Mouse (Mus musculus) adrenal gland (tissue): Measurements from ENCODE around the gene Gm20458.

Experiments
- intact Hi-C: fragments of 180-260 bp; cut with DNase I; formaldehyde crosslinking; loops from one replicate; pipeline ENCODE4 v1.15.1; 2025

The Gm20458 gene

DNA sequence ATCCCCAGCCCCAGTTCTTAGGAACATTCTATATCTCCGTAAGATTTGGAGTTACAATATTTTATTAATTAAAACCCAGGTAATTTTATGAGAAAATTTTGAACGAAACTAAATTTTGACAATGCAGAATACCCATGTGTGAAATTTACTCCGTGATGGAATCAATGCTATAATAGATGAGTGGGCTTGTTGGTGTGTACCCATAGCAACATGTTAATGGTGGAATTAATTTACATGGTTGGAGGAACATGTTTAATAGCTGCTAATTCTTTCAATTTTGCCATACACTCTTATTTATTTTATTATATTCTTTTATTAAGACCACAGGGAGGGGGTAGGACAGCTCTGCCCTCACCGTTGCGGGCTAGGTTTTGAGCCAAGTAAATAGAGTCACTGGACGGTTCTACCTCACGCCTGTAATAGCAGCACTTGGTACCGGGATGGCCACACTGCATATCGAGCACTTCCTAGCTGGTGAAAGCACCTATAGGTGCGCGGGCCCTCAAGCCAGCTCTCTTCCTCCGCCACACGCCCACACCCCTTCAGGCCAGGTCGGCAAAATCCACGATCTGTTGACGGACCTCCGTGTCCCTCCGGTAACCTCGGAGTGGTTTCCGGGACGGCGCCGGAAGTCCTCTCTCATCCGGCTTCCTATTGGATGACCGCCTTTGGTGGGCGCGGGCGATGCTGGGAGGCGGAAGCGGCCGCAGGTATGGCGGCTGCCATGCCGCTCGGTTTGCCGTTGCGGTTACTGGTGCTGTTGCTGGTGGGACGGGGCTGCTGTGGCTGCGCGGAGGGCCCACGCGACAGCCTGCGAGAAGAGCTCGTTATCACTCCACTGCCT, 36.3 kb downstream of the Gm20458 start, which contains the start of gene Pigt:
TSS of gene Pigt (plus strand) at position 674 of the 844 bp plus-strand sequence.
- intact Hi-C loops = no loop called here

DNA sequence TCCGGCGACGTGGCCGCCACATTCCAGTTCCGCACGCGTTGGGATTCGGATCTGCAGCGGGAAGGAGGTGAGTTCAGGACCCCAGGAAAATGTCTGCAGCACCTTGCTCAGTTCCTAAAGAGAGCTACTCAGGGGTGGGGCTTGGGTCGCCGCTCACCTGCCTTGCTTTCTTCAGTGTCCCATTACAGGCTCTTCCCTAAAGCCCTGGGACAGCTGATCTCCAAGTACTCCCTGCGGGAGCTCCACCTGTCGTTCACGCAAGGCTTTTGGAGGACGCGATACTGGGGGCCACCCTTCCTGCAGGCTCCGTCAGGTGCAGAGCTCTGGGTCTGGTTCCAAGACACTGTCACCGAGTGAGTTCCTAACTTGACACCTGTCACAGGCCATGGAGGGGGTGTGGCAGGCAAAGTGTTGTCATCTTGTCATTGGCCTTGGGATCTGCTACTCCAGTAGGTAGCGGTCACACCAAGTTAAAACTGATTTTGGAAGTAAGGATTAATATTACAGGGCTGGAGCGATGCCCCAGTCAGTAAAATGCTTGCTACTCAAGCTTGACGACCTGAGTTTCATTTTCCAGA, 37.0 kb downstream of the Gm20458 start:
- intact Hi-C loops = no loop called here

DNA sequence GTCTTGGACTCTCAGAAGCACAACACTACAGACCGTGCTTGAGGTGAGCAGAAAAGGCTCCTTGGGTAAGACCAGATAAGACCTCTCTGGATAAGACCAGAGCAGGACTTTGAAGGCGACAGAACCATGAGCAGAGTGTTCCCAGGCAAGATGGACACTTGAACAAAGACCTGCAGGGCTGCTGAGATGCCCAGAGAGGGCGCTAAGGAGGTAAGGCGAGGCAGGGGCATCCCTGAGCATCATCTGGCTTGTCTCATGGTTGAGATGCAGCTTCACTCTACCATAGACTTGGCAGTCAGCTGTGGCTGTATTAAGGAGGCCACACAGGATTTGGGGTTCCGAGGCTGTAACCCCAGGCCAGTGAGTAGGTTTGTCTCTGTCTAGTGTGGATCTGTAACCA, 38.5 kb downstream of the Gm20458 start:
- intact Hi-C loops = no loop called here

DNA sequence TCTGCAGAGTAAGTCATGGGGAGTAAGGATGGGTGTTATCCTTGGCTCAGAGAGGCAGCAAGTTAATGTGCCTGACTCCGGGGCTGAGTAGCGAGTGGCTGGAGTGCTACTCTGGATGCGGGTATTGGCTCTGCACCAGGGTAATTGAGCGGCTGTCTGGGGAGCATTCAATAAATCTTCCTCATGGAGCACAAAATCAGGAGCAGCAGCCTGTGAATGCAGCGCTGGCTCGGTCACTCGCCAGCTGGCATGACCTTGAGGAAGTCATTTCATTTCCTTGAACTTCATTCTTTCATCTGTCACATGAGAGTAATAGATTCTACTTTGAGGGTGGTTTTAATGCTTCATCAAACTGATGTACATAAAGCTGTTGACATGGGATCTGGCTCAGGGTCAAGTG, 39.7 kb downstream of the Gm20458 start:
- intact Hi-C loops = no loop called here

DNA sequence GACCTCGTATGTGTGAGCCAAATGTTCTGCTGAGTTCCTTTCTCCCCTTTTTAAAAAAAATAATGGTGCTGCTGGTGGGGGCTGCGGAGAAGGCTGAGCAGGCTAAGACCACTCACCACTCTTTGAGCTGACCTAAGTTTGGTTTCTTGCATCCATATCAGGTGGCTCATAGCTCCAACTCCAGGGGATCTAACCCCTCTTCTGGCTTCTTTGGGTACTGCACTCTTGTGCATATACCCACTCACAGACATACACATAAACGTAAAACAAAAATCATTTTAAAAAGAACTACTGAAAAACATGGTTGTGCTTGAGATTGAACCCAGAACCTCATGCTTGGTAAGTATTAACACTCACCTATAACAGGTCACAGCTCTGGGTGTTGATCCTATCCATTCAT, 44.2 kb downstream of the Gm20458 start:
- intact Hi-C loops = no loop called here

DNA sequence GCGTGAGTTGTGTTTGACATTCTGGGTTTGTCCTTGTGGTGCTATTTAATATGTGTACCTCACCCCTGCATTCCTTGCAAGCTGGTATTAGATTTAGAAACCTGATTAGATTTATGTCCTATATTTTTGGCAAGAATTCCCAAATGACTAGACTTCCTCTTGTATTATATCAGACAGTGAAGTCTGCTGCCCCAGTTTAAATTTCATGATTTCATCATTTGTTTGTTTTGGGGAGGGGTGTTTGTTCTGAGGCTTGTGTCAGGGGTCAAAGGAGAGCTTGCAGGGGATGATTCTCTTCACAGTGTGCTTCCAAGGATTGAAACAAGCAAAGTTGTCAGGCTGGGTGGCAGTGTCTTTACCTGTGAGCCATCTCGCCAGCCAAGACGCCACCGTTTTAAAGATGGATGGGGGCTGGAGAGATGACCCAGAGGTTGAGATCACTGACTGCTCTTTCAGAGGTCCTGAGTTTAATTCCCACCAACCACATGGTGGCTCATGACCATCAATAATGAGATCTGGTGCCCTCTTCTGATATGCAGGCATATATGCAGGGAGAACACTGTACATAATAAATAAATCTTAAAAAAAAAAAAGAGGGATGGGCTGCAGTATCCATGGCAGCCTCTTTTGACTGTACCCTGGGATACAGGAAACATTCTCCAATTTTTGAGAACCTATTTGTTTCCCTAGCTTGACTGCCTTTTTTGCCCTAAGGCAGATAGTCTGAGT, 45.0 kb downstream of the Gm20458 start:
- intact Hi-C loops = no loop called here

DNA sequence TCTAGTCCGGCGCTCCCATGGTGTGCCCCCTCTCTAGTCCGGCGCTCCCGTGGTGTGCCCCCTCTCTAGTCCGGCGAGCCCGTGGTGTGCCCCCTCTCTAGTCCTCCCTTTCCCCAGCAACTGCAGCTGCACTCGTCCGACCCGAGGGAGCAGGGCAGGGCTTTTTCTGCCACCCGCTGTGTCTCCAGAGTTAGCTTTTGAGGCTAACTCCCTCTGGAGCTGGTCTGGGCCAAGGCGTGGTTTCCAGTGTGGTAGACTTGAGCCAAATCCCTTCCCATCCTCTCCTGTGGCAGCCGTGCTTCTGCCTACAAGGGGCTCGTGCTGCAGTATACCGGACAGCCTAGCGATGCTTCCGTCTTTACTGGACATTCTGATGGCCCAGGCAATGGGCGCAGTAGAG, 47.0 kb downstream of the Gm20458 start:
- intact Hi-C loops = no loop called here

DNA sequence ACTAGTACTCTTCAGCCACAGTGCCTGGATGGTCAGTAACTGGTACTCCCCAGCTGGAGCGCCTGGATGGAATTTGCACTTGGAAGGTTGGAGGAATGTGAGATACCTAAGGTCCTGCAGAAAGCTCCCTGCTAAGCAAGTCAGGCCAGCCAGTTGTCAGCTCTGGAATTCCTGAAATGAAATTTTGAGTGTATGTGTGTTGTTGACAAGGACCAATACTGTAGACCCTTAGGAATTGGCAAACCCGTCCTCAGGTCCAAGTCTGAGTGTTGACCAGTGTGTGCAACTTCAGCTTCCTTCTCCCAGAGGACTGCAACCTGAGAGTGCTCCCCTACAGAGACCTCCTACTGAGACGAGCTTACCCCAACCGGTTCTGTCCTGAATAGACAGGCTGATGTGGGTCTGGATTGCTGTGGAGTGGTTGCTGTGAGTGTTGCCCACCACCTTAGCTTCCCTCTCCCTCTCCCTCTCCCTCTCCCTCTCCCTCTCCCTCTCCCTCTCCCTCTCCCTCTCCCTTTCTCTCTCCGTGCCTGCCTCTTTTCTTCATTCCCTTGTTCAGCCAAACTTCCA, 49.9 kb downstream of the Gm20458 start:
- intact Hi-C loops = no loop called here

DNA sequence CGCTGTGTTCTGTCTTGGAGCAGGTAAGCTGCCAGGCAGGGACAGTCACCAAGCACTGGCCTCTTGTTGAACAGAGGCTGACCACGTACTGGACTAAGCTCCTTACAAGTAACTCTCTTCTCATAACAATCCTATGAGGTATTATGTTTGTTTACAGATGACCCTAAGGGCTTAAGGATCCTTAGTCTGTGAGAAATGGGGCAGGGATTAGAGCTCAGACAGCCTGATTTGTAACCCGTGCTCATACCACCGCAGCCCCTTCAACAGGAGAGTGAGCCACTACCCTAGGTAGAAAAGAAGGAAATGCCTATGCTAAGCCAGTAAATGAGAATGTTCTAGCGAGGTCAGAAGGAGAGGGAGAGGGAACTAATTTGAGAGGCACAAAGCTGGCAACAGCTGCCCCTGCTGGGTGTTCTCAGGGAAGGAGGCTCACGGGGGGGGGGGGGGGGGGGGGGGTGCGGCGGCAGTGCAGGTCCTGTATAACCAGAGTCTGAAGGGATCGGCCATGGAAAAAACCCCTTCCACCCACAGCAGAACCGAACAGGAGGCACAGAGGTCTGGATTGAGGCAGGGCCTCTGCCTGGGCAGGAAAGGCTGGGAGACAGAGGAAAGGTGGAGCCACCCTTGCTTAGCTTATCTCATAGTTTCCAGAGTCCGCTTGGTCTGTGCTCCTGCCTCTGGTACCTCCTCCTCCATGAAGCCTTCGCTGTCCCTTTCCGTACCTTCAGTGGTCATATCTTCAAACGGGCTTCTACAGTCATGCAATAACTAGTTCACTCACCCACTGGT, 51.5 kb downstream of the Gm20458 start:
- intact Hi-C loops = no loop called here

DNA sequence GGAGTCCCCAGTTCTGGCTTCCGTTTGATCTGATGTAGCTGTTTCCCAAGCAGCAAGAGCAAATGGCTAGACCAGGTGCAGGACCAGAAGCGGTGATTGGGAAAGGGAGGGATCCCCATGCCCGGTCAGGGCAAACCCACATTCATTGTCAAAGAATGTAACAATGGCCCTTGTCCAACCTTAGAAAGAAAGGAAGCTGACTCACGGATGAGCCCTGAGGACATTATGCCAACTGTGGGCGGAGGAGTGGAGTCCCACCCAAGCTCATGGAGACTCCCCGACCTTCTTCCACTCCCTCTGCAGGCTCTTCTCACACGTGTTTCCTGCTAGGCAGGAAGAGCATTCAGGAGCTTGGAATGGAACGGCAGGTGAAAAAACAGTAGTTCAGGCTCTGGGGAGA, 52.6 kb downstream of the Gm20458 start:
- intact Hi-C loops = no loop called here

DNA sequence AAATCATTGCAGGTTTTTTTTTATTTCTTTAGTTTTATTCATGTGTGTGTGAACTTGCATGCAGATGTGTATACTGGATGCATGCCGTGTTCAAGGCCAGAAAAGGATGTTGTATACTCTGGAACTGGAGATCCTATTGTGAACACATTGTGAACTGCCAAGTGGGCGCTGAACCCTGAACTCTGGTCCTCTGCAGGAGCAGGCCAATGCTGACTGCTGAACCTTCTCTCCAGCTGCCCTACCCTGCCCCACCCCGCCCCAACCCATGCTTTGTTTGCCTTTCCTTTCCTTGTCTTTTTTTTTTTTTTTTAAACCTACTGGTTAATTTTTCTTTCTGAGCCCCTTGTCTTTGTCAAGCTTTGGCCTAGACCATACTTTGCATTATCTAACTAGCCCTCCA, 54.1 kb downstream of the Gm20458 start:
- intact Hi-C loops = loop anchor here (5.0 kb wide), 1 partner anchor 43 kb away; the partner anchor contains the start of gene Trp53tg5

DNA sequence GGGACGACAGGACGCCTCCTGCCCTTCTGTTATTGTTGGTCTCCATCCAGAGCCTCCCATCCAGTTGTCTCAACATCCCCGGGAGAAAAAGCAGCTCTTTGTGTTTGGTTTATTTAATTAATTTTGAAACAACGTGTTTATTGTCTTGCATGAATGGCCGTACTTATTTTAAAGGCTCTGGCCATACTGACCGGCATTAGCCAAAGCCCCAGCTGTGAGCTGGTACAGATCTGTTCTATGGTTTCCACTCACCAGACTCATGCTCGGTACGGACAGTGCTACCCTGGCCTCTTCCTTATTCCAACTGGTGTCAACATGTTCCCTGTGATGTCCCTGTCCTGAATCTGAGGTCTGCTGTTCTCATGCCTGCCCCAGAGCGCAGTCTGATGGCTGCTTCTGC, 55.1 kb downstream of the Gm20458 start:
- intact Hi-C loops = loop anchor here (5.0 kb wide), 1 partner anchor 44 kb away; the partner anchor contains the start of gene Trp53tg5

DNA sequence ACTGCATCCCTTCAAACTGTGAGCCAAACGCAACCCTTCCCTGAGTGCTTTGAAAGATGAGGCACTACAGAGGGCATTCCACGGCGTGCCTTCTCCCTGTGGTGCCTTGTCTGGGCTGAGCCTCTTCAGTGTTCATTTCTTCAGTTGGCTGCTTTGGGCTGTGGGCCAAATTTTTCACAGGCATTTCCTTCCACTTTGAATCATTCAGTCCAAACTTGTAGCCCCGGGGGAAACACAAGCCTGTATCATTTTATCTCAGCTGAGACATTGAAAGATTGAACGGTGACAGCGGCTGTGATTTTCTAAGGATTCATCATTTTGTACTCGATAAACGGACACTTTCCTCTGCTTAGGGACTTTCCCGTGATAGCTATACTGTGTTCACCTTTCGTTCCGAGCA, 55.8 kb downstream of the Gm20458 start:
- intact Hi-C loops = loop anchor here (5.0 kb wide), 1 partner anchor 44 kb away; the partner anchor contains the start of gene Trp53tg5

DNA sequence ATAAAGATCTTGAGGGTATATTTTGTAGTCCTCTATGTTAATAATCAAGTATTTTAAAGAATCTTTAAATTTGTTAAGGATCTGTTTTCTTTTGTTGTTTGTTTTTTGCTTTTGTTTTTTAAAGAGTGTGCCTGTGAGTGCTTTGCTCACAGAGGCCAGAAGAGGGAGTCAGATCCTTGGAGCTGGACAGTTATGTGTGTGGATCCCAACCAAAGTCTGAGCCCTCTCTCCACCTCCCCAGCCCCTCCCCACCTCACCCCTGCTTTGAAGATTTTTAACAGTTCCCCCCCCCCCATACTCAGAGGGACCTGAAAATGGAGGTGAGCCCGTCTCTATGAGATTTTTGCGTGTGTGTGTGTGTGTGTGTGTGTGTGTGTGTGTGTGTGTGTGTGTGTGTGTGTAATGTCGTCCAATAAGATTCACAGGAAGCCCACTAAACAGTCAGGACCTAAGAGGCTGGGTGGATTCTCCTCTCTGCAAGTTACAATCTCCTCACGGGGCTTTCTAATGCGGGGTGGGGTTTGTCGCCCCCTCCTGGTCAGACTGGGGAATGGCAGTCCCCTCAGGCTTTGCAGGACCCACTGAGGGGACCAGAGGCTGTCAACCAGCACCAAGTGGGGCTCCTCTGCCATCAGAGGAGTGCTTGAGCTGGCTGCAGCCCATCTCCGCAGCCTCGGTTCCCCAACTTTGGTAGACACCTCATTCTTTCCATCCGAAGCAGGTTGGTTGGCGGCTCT, 56.9 kb downstream of the Gm20458 start:
- intact Hi-C loops = loop anchor here (5.0 kb wide), 1 partner anchor 45 kb away; the partner anchor contains the start of gene Trp53tg5

DNA sequence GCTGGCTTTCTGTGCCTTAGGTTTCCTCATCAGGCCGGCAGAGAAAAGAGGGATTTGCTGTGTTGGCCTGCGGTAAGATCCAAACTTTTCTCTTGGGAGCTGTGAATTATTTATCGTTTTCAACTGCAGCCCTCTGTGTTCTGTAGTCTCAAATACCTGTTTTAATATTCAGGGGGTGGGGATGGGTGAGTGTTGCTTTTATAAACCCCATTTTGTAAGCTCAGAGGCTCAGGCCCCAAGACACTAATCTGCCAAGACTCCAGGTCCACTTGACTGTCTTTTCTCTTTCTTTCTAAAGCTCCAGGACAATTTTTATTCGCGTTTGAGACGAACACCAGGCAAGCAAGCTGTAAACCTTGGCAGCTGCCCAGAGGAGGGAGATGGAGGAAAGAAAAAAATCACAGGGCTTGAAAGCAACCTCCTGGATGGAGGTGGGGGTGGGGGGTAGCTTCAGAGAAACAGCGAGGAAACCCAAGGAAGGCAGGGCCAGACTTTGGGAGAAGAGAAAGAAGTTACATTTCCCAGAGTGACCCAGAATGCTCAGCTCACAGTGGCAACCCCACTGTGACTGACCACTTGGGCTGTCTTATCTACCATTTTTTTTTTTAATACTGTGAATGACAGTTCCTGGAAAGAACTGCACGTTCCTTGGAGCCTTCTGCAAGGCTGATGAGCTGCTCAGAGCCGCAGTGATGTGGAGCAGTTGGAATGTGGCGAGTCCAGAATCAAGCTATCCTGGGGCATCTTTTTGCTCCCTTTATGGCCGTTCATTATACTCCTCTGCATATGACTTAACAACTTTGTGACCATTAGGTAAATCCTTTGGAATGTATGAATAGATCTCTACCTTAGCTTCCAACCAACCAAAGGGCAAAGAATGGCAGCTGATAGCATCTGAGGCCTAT, 57.8 kb downstream of the Gm20458 start:
- intact Hi-C loops = loop anchor here (5.0 kb wide), 1 partner anchor 46 kb away; the partner anchor contains the start of gene Trp53tg5

DNA sequence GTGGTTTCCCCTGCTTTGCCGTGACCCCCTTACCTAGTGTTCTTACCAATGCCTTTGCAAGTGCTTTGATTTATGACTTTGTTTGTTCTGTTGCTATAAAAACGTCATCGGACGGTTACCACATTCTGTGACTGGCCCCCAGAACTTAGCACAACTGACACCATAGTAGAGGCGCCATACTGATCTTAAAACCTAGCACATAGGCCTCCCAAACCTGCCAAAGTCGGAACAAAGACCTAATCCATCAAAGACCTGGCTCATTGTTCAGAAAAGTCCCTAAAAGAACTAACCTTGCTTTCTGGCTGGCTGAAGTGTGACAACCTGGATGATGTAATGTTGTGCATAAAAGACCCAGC, 58.4 kb downstream of the Gm20458 start:
- intact Hi-C loops = loop anchor here (5.0 kb wide), 1 partner anchor 47 kb away; the partner anchor contains the start of gene Trp53tg5

DNA sequence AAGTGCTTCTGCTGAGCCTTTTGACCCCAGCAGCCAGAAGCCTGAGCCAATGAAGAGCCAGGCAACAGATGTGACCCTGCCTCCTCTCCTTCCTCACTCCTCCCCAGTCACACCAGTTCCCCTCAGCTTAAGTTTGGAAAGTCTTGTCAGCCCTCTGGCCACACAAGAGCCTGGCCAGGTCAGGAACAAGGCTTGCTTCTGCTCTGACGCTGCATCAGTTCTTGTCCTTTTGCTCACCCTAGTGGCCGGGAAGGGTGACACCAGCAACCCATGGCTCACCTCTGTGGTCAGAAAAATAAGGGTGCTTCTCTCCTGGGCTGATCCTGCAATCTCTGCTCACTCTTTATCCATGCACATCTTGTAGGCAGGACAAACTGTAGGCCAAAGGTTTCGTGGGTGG, 60.0 kb downstream of the Gm20458 start:
- intact Hi-C loops = loop anchor here (2.0 kb wide), 1 partner anchor 102 kb away; no protein-coding TSS in a partner anchor

DNA sequence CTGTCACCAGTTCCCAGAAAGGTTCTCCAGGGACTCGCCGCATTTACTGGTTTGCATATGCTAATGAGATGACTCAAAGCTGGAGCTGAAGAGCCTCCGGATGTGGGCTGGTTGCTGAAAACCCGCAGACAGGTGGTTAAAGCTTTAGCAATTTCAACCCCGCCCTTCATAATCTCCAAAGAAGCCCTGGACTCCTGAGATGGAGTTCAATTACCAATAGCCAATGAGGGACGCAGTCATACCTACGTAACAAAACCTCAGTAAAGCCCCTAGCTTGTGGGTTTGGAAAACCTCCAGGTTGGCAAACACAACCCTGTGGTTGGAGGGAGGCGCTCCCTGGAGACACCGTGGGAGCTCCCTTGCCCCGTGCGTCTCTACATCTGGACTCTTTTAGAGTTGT, 61.1 kb downstream of the Gm20458 start:
- intact Hi-C loops = loop anchor here (2.0 kb wide), 1 partner anchor 103 kb away; no protein-coding TSS in a partner anchor

DNA sequence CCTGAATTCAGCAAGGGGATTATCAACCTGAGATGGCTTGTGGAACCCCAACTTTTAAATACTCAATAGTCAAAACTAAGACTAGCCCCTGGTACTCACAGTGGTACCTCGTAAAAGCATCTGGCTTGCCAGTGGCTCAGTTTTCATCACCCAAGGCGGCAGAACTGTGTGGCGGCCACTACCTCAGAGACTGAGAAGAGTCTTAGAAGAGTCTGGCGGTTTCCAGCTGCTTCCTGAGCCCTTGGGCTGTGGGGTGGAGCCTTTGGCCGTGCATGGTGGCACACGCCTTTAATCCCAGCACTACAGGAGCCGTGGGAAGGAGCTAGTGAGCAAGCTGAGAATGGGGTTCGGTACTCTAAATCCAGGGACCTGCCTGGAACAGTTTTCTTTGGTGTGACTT, 61.5 kb downstream of the Gm20458 start:
- intact Hi-C loops = no loop called here
